Mouse (Mus musculus): Measurements from ENCODE around the gene Smpdl3b.

The Smpdl3b gene

DNA sequence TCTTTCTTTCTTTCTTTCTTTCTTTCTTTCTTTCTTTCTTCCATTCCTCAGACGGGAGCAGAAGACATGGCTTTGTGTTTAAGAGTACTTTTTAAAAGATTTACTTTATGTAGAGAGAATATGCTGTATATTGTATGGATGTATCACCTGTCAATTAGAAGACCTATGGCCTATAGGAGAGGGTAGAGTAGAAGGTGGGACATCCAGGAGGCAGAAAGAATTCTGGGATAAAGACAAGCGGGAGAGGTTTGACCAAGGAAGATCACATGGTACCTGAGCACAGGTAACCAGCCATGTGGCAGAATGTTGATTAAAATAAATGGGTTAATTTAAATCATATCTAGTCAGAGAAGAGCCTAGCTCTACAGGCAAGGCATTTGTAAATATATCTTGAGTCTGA, 22.3 kb downstream of the Smpdl3b start:
- no peak for DNase-seq (ENCODE audit: low read depth)

DNA sequence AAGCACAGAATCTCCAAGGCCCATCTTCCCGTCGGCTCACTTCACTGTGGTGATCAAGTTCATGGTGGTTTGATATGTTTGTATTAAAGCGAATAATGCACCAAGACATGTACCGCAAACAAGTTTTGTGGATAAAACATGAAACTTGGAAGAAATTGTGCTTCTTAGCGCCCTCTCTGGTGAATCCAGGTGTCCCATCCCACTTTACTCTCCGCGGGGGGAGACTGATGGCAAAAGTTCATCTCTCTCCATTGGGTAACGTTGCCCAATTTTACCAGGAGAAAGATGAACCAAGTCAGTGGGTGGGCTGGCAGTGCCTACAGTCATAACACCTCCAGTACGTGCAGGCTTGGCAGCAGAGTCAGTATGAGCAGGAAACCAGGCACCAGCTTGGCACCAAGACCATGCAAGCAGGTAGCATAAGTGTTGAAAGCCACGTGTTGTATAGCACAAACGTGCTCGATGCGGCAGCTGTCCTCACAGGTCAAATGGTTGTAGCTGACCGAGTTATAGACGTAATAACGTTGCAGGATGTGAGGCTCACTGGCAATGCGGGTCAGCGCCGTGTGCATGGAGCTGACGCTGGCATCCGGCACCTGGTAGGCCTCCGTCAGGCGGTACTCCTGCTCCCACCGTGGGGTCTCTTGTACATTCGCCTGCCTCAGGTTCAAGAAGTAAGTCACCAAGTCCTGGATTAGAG, 23.8 kb downstream of the Smpdl3b start:
- no peak for DNase-seq (ENCODE audit: low read depth)

DNA sequence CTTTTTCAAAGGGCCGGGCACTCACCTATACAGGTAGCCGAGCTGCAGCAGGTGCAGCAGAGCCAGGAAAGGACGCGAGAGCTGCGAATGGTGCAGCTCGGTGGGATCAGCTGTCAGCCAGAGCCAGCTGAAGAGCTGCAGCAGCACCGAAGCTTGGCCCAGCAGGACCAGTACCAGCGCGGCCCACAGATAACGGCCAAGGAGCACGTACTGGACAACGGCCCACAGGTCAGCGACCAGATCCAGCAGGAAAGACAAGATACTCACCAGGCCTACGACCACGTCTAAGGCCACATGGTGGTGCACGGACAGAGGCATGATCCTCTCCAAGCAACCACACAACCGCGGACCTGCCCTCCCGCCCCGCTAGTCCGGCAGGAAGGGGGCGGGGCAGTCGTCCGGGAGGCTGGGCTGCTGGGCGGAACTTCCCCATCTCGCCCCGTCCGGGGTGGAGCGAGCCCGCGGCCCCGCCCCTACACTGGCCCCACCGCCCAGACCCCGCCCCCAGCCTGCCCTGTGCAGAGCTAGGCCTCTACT, 24.8 kb downstream of the Smpdl3b start, which contains the start of gene Xkr8:
Gene Xkr8 (minus strand): TSS at position 399 of the 537 bp plus-strand sequence.
- peak; percentile 95 for DNase-seq (ENCODE audit: low read depth)

DNA sequence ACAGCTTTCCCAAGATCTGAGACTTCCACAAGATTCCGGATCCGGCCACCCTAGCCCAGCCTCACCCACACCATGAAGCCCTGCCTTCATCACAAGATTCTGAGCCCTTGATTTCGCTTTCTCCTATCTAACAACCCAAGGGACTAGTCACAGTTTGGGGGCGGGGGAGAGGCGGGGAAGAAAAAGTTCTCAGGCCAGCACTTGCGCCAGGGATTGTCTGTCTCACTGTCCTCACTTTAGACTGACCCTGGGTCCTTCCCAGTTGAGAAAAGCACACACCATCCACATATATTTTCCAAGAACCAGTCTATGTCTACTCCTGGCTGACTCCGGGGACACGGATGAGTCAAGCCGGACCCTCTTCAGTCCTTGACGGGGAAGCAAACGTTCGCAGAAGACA, 25.4 kb downstream of the Smpdl3b start:
- peak; percentile 20 for DNase-seq (ENCODE audit: low read depth)

DNA sequence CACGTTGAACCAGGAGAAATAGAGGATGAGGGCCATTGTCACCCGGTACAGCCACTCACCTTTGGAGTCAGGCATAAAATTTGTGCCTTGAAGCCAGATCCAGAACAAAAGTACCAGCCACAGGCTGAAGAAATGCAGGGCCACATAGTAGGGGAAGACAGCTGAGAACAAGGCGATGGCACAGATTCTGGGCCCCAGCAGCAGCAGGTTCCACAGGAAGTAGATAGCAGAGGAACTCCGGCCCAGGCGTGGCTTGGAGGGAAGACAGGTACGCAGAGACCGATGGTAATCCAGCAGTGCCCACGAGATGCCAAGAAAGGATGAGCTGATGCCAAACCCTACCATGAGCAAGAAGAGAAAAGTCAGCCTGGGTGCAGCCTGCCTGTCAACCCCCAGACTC, 28.8 kb downstream of the Smpdl3b start:
- DNase-seq (ENCODE audit: low read depth) = no peak

DNA sequence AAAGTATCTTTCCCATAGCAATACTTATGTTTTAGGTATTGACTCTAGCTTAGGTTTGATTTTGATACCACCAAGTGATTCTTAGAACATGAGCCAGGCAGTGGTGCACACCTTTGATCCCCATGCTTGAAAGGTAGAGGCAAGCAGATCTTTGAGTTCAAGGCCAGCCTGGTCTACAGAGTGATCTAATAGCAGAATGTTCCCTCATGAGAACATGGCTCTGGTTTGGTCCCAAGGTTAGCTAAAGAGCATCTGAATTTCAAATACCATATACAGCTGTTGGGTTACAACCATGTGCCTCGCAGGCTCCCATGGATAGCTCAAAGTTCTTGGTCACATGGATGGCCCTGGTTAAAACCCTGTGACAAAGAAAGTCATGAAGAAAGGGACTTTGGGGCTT, 38.8 kb downstream of the Smpdl3b start:
- DNase-seq (ENCODE audit: low read depth) = no peak

DNA sequence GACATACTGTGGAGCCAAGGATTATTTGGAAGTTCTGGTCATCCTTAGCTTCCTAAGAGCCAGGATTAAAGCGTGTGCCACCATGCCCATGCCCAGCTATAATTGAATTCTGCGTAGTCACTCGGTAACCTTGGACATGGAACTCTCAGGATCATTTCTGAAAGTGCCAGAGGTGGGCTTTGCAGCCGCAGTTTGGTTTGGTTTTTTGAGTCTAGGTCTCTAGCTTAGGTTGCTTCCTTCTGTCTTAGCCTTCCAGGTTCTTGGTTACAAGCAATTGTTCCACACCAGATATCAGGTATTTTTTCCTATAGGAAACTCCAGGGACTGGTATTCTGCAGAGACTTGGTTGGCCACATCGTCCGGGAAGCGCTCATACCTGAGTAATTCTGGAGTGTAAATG, 43.9 kb downstream of the Smpdl3b start:
- no peak for DNase-seq (ENCODE audit: low read depth)

DNA sequence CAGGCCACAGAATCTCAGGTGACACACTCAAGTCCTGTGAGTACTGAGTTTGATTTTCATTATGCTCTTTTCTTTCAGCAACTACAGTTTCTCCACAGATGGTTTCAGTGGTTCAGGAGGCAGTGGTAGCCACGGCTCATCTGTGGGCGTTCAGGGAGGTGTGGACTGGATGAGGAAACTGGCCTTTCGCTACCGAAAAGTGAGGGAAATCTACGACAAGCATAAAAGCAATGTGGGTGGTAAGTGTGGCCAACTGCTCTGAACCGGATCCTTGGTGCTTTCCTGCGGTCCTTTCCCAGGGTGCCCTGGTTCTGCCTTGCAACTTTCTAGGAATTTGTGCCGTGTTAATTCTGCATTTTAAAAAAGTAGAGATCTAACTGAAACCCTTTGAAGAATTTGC, 50.2 kb downstream of the Smpdl3b start:
- DNase-seq (ENCODE audit: low read depth) = no peak

DNA sequence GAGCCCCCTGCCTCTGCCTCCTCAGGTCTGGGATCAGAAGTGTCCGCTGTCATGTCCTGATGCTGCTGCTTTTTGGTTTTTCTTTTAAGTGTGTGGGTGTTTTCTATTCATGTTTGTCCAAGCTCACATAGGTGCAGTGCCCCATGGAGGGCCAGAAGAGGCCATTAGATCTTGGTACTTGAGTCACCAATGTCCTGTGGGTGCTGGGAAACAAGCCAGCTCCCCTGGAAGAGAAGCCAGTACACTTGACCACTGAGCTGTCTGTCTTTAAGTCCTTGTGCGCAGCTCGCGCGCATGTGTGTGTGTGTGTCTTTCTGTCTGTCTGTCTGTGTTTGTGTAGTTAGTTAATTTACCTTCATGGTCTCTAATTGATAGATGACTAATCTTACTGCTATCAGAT, 55.0 kb downstream of the Smpdl3b start:
- DNase-seq (ENCODE audit: low read depth) = no peak

DNA sequence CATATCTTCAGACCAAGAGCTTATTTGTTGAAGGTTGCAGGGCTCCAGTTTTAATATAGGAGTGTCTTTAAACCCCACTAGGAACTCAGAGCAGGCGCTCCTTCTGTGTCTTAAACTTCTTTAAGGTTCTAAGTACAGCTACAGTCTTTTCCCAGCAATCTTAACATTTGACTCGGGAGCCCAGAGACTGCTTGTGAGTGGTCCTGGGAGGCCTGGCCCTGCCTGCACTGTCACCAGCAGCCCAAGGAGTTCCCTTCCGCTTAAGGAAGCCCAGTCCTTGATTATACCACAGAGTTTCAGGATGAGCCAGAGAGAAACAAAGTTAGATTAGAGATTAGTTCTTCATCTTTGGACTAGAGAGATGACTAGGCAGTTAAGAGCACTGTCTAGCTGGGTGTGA, 63.7 kb downstream of the Smpdl3b start:
- no peak for DNase-seq (ENCODE audit: low read depth)

DNA sequence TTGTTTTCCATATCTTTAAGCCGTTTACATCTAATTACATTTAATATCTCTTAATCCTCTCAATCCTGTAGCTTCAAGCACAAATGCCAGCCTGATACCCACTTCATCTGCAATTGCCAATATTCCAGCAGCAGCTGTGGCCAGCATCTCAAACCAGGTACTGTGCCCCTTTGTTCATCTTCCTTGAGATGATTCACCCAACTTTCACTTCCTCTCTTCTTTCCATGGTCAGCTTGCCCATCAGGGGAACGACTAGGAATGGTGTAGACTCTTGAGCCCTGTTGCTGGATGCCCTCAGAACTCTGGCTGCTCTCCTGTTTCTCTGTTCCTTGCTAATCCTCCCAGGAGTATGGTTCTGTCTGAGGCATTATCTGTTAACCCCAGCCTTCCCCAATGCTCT, 67.4 kb downstream of the Smpdl3b start:
- no peak for DNase-seq (ENCODE audit: low read depth)

Data from NIH3T3 (cell line).